Mouse (Mus musculus) mouse embryonic stem cell (cell line): ENCODE measurements around the gene Eva1a.

Experiments
- in situ Hi-C, 2 experiments: fragments of 300-500 bp; cut with MboI; formaldehyde crosslinking; loops; 1 replicate in 1 of 2; 3 replicates in 1 of 2; pipeline ENCODE4 v1.14.3; 2019 to 2020; ENCODE audit warnings: low sequenced_read_pairs in 2 of 2, low pct_unique_long_range_greater_than_20kb in 1 of 2, mixed read lengths in 1 of 2; ENCODE audit not compliant: unreplicated experiment in 1 of 2

Gene Eva1a

DNA sequence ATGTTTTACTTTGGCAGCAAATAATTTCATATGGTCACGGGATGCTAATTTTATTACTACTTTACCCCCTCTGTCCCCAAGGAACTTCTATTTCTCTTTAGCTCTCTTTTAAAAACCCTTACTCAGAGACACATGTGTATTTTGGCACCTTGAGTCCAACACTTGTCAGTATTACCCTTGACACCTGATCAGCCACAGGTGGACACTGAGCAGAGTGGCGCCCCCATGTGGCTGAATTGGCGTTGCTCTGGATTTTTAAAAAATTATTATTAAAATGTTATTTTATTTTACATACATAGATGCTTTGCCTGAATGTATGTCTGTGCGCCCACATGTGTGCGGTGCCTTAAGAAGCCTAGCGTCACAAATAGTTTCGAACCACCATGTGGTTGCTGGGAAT, 14.0 kb downstream of the Eva1a start:
- in situ Hi-C loops, result loop anchor here in 1 of 2 experiments (10.0 kb wide), 1 partner anchor 70 kb away; no protein-coding TSS in a partner anchor

DNA sequence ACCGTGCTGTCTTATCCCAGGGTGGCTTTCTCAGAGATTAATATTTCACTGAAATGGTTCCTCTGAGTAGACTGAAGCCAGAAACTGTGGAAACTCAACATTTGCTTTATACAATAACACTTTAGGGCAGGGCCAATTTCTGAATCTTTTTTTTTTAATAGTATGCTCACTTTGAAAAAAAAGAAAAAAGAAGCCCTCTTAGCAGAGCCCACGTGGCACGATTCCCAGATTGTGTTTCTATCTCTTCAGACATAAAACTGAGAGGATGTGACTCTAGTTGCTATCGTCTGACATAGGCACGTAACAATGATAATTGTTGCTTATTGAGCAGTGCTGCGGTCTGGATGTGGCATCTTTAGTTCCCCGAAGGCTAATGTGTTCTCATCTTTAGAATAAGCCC, 19.1 kb downstream of the Eva1a start:
- in situ Hi-C loops, result loop anchor here in 1 of 2 experiments (10.0 kb wide), 1 partner anchor 75 kb away; no protein-coding TSS in a partner anchor

DNA sequence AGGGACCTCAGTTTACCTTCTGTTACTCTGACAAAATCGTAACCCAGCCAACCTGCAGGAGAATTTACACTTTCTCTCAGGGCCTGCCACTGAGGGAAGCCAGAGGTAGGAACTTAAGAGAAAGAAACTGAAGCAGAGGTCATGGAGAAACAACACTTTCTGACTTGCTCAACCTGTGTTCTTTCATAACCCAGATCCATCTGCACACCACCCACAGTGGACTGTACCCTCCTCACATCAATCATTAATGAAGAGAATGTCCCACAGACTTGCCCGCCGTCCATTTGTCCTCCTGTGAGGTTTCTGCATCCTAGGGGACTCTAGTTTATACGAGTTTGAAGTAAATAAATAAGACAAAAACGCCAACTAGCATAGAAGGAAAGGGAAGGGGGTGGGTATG, 24.4 kb downstream of the Eva1a start:
- in situ Hi-C loops, result no loop called here

DNA sequence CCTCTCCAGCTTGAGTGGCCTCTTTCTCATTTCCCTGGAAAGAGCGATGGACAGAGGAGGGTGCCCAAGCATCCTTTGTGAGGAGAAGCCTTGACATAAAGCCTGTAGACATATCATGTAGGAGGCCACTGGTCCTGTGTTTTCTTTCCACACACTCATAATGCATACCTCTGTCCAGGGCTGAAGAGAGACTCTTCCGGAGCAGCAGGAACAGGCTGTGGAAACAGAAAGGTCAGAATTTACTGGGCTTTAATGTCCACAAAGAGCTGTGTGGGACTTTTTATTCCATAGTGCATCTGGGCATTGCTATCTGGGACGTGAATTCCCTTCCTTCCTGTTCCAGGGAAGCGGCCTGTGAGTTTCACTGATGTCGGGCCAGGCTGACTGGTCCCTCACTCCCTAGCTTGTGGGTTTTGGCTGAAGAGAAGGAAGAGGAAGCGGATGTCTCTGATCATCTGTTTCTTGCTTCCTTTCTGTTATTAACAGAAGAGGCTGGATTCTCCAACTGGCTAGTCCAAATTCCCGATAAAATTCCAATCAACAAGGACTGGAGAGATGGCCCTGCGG, 25.8 kb downstream of the Eva1a start:
- in situ Hi-C loops, result no loop called here

DNA sequence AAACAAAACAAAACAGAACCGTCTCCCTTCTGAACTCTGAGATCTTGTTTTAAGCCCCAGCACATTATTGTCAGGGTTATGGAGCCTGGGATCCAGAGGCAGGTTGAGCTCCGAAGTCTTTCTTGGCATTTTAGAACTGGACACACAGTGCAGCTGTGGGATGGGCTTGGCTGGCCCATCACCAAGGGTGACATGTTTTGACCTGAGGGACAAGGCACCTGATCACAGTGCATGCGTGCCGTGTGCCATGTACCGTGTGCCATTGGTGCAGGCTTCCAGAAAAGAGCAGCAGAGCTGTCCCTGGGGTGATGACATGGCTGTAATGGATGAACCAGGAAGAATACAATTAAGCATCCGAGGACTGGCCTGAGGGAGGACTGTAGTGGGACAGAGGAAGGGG, 29.6 kb downstream of the Eva1a start:
- in situ Hi-C loops, result no loop called here

DNA sequence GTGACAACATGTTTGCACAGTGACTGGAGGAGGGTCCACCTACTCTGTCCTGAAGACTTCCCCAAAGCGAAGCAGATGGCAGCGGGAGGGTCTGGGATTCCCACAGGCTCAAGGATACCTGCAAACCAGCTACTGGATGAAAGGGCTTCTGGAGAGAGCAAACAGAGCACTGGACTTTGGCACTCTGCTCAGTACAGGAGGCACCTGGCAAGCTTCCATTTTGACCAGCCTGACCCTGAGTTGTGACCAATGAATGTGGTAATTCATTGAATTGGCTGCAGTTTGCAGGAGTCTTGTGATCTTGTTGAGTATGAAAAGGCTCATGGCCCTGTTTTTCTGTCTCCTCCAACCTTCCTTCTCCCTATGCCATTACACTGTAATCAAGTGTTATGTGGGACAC, 32.2 kb downstream of the Eva1a start:
- in situ Hi-C loops, result no loop called here

DNA sequence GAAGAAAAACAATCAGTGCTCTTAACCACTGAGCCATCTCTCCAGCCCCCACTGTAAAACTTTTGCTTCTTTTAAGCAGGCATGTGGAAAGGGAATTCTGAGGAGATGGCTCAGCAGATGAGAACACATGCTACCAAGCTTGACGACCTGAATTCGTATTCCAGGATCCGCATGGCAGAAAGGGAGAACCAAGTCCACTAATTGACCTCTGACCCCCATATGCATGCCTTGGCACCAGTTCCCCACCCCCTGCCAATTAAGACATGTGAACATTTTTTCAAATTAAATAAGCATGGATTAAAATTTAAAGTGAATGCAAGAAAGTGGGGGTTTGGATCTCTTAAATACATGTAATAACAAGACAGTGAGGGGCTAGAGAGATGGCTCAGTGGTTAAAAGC, 32.7 kb downstream of the Eva1a start:
- in situ Hi-C loops, result no loop called here

DNA sequence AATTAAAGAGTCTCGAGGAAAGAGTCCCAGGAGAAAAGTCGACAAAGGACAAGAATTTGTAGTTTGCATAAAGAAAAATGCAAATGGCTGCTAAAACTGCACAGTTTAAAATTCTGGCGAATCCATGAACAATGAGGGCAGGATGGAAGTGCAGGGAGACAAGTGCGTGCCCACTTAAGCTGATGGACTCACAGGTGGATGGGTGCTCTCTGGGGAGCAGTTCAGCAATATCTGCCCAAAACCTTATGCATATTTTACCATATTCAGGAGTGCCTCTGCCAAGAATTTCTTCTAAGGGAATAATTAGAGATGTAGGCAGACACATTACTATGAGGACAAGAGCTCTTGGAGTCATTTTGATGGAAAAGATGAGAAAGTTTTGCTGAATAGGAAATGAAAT, 35.5 kb downstream of the Eva1a start:
- in situ Hi-C loops, result no loop called here

DNA sequence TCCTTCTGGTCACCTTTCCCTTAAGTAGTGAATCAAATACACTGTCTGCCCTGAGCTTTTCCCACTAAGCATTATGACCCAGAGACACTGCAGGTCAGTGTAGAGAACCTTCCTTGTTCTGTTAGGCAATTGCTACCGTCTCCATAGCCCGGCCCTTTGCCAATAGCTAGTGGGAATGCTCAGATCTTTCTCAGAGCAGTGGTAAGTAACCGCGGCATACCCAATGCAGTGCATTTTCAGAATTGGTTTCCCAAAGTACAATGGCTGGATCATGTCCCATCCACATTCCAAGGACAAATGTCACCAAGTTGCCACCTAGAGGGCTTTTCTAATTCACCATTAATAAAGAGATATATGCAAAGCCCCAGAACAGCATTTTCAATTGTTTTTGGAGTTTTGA, 38.0 kb downstream of the Eva1a start:
- in situ Hi-C loops, result no loop called here

DNA sequence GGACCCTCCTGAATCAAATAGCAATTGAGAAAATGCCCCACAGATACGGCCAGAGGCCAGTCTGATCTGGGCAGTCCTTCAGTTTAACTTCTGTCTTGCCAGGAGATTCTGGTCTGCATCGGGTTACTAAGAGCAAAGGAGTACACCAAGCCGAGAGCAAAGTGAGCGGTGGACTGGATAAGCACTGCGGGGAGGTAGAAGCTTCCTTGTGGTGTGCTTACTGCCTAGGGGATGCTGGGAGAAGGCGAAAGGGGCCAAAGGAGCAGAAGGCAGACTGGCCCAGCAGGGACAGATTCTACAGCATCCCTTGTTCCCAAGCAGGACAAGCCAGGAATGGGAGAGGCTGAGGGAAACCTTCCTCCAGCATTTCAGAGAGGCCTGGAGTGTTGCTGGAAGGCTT, 42.8 kb downstream of the Eva1a start:
- in situ Hi-C loops, result no loop called here

DNA sequence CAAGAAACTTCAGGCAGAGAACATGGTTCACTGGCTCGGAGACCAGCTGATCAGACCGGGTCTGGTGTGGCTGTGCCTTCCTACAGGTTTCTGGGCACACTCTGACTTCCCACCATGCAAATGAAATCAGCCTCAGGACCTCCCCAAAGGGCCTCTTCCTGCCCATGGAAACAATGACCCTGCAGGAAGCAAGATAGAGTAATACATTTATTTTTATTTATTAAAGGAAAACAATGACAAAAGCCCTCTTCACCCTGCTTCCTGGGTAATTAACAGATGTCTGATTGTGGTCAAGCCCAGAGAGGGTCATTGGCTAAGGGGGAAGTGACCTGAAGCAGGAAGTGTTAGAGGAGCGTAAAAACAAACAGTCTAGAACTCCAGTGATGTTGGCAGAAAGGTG, 43.4 kb downstream of the Eva1a start:
- in situ Hi-C loops, result no loop called here

DNA sequence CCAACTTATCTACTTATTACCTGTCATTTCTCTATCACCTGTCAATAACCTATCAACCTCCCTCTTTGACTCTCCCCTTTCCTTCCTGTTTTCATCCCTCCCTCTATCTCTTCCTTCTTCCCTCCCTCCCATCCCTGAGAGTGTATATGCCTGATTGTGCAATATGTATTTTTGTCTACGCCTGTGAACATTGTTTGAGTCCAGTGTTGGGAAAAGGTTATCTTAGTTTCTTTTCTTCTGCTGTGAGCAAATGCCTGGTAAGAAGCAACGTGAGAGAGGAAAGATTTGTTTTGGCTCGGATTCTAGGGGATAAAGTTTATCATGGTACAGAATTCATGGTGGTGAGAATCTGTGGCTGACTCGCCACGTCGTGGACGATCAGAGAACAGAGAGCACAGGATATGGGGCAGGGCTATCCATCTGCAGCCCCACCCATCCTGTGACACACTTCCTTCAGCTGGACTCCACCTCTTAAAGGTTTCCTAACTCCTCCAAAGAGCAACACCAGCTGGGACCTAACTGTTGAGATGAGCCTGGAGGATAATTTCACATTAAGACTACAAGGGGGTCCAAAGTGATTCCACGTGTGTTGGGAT, 44.6 kb downstream of the Eva1a start:
- in situ Hi-C loops, result no loop called here

DNA sequence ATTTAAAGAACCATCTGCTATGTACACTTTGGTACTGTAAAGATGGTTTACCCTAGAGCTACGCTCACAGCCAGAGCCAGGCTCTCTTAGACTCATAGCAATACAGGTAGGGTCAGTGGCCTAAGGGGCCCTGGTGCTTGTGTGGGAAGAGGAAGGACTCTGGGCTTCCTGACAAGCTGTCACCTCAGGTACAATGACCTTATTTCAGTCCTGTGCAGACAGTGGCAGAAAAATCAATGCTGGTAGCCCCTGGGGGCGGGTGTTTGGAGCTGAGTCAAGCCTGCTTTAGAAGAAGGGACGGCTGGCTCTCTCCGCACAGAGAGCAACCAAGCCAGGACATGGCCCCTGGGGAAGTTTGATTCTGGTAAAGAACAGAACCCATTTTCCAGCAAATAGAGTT, 47.3 kb downstream of the Eva1a start:
- in situ Hi-C loops, result no loop called here

DNA sequence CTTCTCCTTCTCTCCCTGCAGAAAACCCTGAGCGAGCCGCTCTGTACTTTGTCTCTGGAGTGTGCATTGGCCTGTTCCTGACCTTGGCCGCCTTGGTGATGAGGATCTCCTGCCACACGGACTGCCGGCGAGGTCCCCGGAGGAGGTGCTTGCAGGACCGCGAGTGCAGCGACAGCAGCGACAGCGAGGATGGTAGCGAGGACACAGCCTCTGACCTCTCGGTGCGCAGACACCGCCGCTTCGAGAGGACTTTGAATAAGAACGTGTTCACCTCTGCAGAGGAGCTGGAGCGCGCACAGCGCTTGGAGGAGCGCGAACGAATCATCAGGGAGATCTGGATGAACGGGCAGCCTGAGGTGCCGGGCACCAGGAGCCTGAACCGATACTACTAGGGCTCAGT, 50.9 kb downstream of the Eva1a start:
- in situ Hi-C loops, result no loop called here

DNA sequence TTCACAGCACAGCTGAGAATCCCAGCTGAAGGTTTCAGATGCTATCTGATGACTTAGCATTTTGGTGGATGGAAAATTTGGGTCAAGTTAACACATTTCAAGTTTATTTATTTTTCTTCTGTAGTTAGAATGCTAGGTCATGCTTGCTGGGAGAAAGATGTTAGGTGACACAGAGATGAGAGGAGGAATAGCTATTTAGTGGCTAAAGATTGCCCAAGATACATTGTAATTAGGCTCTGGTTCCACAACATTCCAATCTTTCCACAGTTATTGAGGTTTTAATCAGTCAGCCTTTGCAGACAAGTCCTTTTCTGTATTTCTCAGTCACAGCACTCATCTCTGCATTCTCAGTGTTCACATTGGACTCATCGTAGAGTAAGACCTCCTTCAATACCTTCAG, 56.9 kb downstream of the Eva1a start:
- in situ Hi-C loops, result no loop called here

DNA sequence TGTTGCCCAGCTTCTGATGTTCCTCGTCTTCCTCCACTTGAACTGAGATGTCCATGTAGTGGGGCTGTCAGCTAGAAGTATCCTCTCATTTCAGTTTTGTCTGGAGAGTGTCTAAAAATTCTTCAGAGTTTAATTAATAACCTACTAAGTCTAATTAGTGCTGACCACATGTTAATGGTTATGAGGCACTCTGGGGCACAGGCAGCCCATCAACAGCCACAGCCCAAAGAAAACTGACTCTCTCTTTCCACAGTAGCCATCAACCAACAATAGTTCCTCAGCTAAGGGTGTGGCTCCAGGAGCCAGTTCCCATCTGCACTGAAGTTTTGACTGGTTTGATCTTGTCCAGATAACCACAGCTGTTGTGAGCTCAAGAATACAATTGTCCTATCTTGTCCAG, 57.6 kb downstream of the Eva1a start:
- in situ Hi-C loops, result no loop called here

DNA sequence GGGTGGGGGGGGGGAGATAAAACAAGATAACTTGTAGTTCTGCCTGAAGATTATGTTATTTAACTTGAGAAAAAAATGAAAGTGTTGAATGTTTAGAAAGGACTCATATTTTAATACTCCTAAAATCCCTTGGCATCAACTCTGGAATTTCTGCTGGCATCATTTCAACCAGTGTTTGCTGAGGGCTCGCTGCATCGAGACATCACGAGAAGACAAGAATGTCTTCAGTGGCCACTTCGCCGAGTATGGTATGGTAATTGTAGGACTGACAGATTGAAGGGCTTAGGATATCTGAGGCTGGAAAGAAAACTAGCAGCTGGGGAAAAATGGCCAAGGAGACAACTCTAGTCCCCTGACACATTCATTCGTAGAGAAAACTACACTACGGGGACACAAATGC, 69.6 kb downstream of the Eva1a start:
- in situ Hi-C loops, result loop anchor here (10.0 to 25.0 kb wide), 2 partner anchors 126 to 277 kb away; no protein-coding TSS in a partner anchor

DNA sequence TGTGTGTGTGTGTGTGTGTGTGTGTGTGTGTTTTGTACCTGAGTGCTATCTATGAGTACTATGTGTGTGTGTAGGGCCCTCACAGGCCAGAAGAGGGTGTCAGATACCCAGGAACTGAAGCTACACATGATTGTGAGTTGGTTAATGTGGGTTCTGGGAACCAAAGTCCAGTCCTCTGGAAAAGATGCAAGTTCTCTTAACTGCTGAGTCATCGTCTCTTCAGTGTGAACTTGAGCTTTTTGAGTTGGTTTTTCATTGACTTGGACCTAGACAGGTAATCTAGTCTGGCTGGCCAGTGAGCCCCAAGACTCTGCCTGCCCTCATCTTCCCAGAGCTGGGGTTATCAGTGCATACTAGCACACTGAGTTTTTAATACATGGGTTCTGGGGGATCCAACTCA, 70.3 kb downstream of the Eva1a start:
- in situ Hi-C loops, result loop anchor here (10.0 to 25.0 kb wide), 2 partner anchors 126 to 276 kb away; no protein-coding TSS in a partner anchor

DNA sequence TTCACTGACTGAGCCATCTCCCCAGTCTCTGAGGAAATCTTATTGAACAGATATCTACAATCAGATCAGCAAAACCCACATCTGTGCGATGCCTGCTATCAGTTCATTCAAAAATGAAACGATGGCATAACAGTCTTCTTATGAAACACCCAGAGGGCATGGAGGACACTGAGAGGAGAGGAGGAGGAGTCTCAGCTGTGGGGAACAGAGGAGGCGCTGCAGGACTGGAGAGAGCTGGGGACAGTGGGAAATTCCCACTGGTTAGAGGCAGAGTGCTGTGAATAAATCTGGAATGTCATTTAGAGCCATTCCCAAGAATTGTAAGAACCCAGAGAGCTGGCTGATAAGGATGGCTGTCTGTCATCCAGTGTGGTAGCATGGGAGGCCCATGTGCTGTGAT, 70.7 kb downstream of the Eva1a start:
- in situ Hi-C loops, result loop anchor here (10.0 to 25.0 kb wide), 2 partner anchors 127 to 276 kb away; no protein-coding TSS in a partner anchor
